Mouse (Mus musculus) liver, adult (tissue): Measurements from ENCODE around the gene Agpat2.
A peak's percentile ranks its signal among the peaks of the same experiment; 100 is the strongest.

Experiments
- GATA4 ChIP-seq: IDR thresholded peaks from 2 replicates; pipeline ENCODE4 v1.6.1; 2014; ENCODE audit warnings: mild to moderate bottlenecking, low read length; ENCODE audit not compliant: insufficient replicate concordance

Gene Agpat2

DNA sequence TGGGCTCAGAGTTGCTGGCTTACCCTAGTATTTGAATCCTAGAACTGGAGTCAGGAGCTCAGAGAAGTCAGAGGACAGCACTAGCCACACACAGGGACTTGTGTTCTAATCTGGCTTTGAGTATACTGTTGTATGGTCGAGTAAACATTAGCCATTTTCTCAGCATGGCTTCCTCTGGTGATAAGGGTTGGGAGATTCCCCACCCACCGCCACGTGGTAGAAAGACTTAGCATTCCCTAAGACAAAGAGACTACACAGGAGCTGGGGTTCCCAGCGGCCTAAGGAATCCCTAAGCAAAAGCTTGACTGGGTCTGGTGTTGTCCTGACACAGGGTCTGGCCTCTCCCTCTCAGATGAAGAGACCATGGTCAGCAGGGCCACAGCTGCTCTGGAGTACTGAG lies 27.8 kb downstream of the Agpat2 start:
- TF ChIP-seq GATA4, result peak; percentile 54; the same call in 1 of the 2 replicates

DNA sequence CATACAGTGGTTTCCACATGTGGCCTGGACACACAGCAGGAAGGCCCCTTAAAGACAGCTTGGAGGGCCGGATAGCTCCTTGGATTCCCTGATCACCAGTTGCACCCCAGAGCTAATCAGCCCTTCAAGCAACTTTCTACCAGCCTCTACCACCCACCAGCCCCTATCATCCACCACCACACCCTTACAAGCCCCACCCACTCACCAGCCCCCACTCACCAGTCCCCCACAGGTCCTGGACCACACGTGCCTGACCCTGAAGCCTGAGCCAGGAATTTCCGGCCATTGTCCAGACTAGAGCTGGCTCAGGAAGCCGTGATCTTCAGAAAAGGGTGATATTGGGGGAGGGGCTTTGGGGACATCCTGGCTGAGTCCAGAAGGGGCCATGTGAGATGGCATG lies 28.4 kb downstream of the Agpat2 start:
- TF ChIP-seq GATA4, result no peak

DNA sequence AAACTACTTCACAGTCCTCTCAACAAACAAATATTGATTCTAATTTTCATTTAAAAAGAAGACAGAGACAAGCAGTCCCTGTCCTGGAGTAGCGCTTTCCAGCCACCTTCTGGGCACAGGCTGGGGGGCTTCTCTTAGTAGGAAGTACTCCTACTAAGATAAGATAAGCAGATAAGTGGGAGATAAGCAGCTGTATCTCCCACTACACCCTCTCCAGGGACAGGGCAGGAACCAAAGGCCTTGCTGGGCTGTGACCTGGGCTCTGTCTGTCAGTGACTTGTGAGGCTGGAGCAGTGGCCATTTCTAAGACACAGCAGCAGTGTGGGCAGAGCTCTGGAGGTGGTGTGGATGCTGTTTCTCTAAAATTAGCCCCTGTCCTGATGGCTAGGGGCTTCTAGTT lies 28.8 kb downstream of the Agpat2 start:
- no peak for TF ChIP-seq GATA4

DNA sequence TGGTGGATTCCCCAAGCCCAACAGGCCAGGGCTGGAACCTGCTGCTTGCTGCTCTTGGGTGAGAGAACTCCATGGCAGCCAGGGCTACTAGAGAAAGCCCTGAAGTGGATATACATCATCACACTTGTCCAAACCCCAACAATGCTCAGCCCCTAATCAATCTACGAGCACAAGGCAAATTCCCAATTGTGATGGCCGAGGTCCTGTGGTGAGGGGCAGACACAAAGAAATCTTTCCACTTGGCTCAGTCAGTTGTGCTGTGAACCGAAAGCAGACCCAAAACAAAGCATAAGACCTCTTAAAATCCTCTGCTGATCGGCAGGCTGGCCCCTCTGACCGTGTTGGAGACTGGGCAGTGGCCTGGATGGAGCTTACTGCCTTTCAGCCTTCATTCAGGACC lies 29.4 kb downstream of the Agpat2 start:
- no peak for TF ChIP-seq GATA4

DNA sequence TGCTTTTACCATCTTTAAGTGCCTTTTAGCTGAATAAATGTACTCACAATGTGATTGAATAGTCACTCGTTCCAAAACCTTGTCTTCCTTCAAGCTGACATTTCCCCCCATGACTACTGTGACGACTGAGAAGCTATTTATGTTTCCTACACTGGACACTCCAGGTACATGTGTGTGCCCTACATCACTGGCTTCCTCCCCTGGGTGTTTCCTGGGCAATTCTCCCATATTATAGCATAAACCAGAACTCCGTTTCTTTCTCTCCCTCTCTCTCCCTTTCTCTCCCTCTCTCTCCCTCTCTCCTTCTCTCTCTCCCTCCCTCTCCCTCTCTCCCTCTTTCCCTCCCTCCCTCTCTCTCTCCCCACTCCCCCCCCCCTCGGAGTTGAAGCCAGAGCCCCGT lies 30.4 kb downstream of the Agpat2 start:
- no peak for TF ChIP-seq GATA4

DNA sequence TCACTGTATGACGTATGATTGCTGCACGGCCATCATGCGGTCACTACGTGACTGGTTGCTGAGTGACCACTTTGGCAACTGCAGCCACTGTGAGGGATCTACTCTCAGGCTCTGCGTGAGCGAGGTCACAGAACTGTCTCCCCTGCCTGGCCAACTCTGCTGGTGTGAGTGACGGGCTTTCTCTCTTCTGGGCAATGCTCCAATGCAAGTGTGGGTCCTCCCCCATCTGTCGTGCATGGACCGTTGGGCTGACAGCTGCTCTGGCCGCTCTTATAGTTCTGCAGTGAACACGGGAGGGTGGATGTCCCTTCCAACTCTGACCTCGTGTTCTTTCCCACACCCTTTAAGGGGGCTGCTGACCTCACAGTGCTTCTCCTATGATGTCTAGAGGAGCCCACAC lies 30.8 kb downstream of the Agpat2 start:
- no peak for TF ChIP-seq GATA4

DNA sequence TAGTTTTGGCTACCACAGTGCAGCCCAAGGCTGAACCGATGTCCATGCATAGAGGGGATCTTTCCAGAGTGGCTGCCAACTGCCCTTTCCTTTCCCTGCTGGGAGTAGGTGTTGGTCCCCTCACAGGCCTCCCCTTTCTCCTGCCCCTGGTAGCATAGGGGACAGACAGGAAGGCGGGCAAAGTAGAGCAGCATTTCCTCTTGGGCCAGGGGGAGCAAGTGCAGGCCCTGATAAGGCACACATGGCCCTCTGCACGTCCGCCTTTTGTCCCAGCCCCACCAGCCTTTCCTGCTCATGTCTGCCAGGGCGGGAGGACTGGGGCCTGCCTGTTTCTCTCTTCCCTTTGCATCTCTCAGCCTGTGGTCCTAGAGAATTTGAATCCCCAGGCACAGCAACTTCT lies 32.4 kb downstream of the Agpat2 start:
- TF ChIP-seq GATA4, result peak; percentile 99

DNA sequence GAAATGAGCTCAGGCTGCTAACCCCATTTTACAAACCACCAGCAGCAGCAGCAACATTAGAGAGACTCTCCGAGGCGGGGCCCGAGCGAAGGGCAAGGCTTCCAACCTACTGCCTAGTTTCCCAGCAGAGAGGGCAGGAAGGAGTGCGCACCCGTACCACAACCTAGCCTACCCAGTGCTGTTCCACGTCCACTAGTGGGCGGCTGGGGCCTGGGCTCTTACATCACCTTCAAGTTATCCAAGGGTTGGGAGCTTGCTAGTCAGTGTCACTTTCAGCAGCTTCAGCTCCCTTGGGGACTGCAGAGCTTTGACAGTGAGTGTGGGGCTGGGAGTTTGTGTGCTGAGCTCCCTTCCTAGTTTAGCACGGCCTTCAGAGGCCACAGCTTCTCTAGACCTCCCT lies 32.8 kb downstream of the Agpat2 start:
- no peak for TF ChIP-seq GATA4

DNA sequence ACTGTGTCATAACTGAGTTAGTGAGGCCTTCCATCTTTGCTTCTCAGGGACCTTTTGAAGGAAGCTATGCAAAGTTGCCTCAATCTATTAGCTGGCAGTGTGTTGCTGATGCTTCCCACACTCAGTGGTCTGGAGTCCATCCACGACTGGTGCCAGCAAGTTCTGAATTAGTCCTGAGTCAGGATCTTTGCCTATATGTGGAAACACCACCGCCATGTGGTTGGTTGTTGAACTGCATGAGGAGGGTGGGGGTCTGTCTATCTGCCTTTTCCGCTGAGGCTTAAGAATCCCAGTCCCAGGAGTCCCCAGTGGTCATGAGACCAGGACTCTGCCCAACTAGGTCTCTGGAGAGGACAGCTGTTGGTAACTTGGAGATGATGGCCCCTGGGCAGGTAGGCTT lies 34.2 kb downstream of the Agpat2 start:
- TF ChIP-seq GATA4, result no peak

DNA sequence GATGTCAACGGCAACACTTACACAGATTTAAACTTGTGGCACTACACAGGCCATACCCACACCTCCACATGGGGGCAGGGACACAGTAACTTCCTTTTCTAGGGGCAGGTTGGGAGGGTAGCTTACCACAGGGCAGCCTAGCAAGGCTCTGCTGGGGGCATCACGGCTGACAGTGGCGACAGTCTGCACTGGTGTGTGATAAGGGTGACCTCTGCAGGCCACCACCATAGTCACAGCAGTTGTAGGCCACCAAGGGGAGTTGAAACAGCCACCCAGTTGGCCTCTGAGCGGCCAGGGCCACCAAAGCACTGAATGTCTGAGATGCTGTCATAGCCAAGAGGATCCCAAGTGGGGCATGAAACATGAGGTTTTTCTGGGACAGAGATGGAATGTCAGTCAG lies 38.0 kb downstream of the Agpat2 start:
- no peak for TF ChIP-seq GATA4

DNA sequence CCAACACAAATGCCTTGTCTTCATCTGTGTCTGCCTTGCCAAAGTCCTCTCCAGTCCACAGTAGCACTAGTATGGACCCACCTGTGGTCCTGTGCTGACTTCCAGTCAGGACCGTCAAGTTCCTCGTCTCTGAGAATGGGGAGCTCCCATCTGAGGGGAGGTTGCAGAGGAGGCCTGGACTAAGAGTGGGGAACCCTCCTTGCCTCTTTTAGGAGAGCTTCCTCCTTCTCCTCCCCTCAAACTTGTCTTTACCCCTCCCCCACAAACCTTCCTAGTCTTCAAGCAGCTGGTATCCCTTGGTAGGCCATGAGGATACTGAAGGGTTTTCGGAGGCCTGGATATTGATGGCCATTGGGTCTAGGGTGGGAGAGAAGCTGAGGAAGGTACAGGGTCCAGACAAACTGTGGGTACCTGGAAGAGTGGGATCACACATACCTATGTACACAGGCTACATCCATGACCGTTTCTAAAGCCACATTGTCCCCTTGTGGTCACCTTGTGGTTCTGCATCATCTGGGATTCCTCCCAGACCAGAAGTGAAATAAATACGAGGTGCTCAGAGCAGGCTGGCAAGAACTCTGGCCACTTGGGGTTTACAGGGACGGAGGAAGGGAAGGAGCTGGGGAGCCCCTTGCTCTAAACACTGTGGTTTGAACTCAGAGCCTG lies 42.7 kb downstream of the Agpat2 start:
- TF ChIP-seq GATA4, result no peak

DNA sequence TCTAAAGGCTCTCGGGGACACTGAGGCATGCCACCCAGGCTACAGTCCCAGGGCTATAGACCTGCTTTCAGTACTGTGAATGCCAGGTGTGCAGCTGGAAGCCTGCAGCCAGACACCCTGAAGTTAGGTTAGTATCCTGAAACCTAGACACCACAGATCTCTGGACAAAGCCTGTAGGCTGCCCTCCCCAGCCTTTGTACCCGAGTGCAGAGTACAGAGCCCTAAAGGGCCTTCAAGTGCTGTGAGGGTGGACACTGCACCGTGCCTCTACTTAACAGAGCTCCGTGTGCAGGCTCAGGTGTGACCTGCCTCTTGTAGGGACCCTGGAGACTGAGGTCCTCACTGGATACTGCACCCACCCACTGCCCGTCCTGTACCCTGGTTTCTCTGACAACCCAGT lies 43.7 kb downstream of the Agpat2 start:
- no peak for TF ChIP-seq GATA4

DNA sequence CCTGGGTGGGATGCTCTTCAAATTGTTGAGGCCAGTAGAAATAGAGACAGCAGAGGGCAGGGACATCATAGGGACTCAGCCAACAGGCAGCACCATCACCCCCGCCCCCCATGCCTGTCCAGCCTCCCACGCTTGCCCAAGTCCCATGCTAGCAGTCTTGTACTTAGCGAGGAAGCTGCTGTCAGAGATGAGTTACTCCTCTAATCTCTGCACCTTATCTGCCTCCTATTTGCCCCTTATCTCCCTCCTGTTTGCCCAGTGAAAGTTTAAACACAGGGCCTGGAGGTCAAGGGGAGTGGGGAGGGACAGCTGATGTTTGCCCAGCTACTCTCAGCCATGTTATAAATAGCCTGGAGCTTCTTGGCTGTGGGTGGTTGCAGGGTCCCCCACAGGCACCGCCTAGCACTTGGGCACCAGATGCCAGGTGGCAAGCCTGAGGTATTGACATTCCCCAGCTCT lies 47.7 kb downstream of the Agpat2 start:
- TF ChIP-seq GATA4, result peak; percentile 97

DNA sequence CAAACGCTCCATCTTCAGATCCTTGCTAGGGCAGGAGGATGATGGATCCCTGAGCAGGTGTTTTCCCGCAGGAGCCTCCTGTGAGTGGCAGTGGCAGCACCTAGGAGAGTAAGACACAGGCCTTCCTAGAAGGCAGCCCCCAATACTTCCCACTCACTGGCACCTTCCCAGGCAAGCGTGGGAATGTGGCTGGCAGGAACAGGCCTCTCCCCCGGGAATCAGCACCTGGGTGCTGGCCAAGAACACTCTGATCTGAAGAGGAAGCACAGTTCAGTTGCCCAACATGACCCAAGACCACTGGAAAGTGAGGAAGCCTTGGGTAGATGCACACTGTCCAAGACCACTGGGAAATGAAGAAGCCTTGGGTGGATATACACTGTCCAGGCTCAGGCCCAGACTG lies 49.1 kb downstream of the Agpat2 start:
- no peak; the same call in 1 of the 2 replicates for TF ChIP-seq GATA4

DNA sequence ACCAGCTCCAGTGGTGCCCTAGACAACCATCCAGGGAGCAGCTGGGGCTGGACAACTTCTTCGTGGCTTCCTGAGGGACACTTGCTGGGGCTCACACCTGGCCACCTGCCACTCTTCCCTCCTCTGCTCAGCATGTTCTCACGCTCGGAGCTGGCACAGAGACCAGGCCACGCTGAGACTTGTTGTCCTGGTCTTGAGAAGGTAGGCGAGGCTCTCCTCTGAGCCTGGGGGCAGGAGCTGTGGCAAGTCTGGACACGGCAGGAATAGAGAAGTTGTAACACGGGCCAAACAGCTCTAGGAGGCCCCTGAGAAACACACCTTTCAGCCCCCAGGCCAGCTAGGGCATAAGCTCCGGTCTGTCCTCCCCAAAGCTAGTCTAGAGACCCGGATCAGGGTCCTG lies 50.3 kb downstream of the Agpat2 start:
- no peak for TF ChIP-seq GATA4

DNA sequence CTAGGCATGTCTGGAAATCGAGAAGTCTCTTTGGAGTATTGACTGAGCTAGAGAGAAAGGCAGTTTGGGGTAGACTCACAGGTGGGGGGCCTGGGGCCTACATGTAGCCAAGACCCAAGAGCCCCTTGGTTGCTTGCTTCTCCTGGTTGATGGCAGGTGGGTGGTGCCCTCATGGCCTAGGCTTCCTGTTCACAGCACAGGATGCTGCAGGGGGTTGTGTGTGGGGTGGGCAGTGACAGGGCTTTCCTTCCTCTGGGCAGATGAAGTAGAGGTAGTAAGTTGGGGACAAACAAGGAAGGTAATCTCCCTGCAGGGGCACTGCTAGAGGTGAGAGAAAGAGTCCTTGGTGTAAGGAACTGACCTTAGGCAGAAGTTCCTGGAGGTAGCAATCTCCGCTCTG lies 52.2 kb downstream of the Agpat2 start:
- TF ChIP-seq GATA4, result no peak

DNA sequence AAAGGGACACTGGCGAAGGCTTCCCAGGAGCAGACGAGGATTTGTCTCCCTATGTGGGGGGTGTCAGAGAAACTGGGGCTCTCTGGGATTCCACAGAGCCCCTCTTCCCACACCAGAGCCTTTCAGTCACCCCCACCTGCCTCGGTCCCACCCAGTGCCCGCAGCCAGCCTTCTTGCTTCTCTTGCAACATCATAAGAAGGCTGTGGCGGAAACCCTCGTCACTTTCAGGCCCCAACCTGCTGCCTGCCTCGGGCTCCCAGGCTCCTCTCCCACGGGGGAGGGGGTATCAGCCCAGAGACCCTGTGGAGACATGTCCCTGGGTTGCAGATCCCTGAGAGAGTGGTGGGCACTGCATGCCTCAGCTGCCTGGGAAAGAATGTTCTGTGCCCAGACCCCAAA lies 52.8 kb downstream of the Agpat2 start:
- no peak for TF ChIP-seq GATA4
